In genomic region chr11:97025721-97026344, GRCm38 (mm10) we compare ENCODE assay signal across 8 mouse cellular contexts. TPM values are rescaled to one million over a fixed set of nuclear protein-coding genes. Genes with fewer than 3 reads are reported as not detected.
DNase-seq lines count a peak whose midpoint lies in the region; ATAC-seq lines count a peak whose summit lies in the region.

No protein-coding gene starts in this region.

- H3K4me1 ChIP-seq in hindbrain, embryonic 11.5 days (replicated peaks; ENCODE audit: control insufficient read depth, insufficient read depth, low read length), result peaks cover 17% of the 10 kb centered on the region

- peak overlapping the region; percentile 43 for H3K27ac ChIP-seq in hindbrain, embryonic 11.5 days (ENCODE audit: low read depth, low read length)

- peaks cover 36% of the 10 kb centered on the region for H3K27me3 ChIP-seq in hindbrain, embryonic 11.5 days (ENCODE audit: control insufficient read depth, insufficient read depth, low read length)

- peak; percentile 85 for DNase-seq in MN1 (ENCODE audit: low spot score)
- peak; percentile 88 for DNase-seq in cerebellum, adult 9-10 months
- peak; percentile 95 for DNase-seq in hindbrain, embryonic 11.5 days (ENCODE audit: low spot score)
- DNase-seq in layer of hippocampus, adult 9-11 months, result peak; percentile 80
- peak; percentile 95 for DNase-seq in lung, postnatal 10 days
- DNase-seq in ovary, postnatal 14 days (ENCODE audit: low spot score), result peak; percentile 90
- peak; percentile 94 for DNase-seq in thymus, postnatal 25 days

- 1% methylated on average over 17 of the region's 17 CpGs for WGBS in hindbrain, embryonic 11.5 days

- H3K9ac ChIP-seq in hindbrain, embryonic 11.5 days (ENCODE audit: low read depth, low read length), result peak overlapping the region; percentile 49

- H3K4me3 ChIP-seq in hindbrain, embryonic 11.5 days (ENCODE audit: low read depth, low read length), result peak overlapping the region; percentile 10; the same call in 1 of the 2 replicates

- H3K9me3 ChIP-seq in hindbrain, embryonic 11.5 days (ENCODE audit: control insufficient read depth, low read length), result no peaks in the 10 kb centered on the region

- H3K36me3 ChIP-seq in hindbrain, embryonic 11.5 days (ENCODE audit: control insufficient read depth, insufficient read depth, low read length), result no peaks in the 10 kb centered on the region

- peak overlapping the region; percentile 35 for H3K4me2 ChIP-seq in hindbrain, embryonic 11.5 days (replicated peaks; ENCODE audit: low read depth, low read length)

- peak; percentile 67 for ATAC-seq in frontal cortex, adult (ENCODE audit: low TSS enrichment)
- ATAC-seq in hindbrain, embryonic 11.5 days (ENCODE audit: low FRiP score), result peak; percentile 37

RNA-seq across cellular contexts. Expression of gene Scrn2, which starts 3.9 kb away (rescaled TPM):
- polyA plus RNA-seq in hindbrain, embryonic 11.5 days (2014; fragmentation: Nextera tagmentation; extraction: Ambion mirVana), result 19.4 and 21.7 TPM in 2 replicates

RNA-seq across cellular contexts. Expression of gene Sp6, which starts 12.6 kb away (rescaled TPM):
- 0.07 TPM in 1 of 2 replicates, not detected in the other for polyA plus RNA-seq in hindbrain, embryonic 11.5 days (2014; fragmentation: Nextera tagmentation; extraction: Ambion mirVana)

RNA-seq across cellular contexts. Expression of gene Lrrc46, which starts 15.4 kb away (rescaled TPM):
- polyA plus RNA-seq in hindbrain, embryonic 11.5 days (2014; fragmentation: Nextera tagmentation; extraction: Ambion mirVana), result 5.3 and 7.0 TPM in 2 replicates

RNA-seq across cellular contexts. Expression of gene Mrpl10, which starts 15.5 kb away (rescaled TPM):
- 79.4 and 80.3 TPM in 2 replicates for polyA plus RNA-seq in hindbrain, embryonic 11.5 days (2014; fragmentation: Nextera tagmentation; extraction: Ambion mirVana)

RNA-seq across cellular contexts. Expression of gene Osbpl7, which starts 24.6 kb away (rescaled TPM):
- polyA plus RNA-seq in hindbrain, embryonic 11.5 days (2014; fragmentation: Nextera tagmentation; extraction: Ambion mirVana), result 4.2 and 6.1 TPM in 2 replicates

Comparison
In these comparisons a context has a peak if more than half of its experiments do, and no peak if none do; other contexts are left out.
1. Peak in every context shown above with its lines: DNase-seq, ATAC-seq, H3K4me3 ChIP-seq and H3K27ac ChIP-seq.